Mouse (Mus musculus): Measurements from ENCODE around the gene Gm7682. TPM values are rescaled to one million over a fixed set of nuclear protein-coding genes. Genes with fewer than 3 reads are reported as not detected.
"Not testable (repeated sequence)": the region's sequence is repeated elsewhere in the genome, so short reads cannot be mapped to it uniquely, and the experiment has no call there.

Gene Gm7682
- not detected in 2 replicates for polyA plus RNA-seq (2015; fragmentation: Nextera tagmentation; extraction: Ambion mirVana)

DNA sequence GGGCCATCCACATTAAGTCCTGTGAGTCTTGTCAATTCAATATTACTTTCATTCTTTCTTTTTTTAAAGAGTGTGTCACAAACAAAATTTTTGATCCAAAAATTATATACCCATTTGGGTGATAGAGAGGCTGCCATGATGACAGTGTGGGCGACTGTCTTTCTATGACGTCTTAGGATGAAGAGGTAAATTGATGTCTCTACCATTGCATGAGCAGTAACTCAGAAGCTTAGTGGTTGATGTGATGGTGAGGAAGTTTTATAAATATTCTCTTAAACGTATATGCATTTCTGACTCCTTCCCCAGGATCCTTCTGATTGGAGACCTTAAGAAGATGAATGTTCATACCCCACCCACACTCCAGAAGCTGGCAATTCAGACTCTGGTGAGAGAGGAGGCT is at the start of gene Gm7682:
Gene Gm7682, plus strand, starts transcription at position 301 of the 400 bp plus-strand sequence.
- DNase-seq (ENCODE audit: low spot score), result not testable (repeated sequence)

Other genes with a start within 250 kb of the Gm7682 start
- not detected in 2 replicates for gene Gm3106, start 227.8 kb upstream of the Gm7682 start, polyA plus RNA-seq (2015; fragmentation: Nextera tagmentation; extraction: Ambion mirVana)
- gene A430089I19Rik, start 139.0 kb upstream of the Gm7682 start, polyA plus RNA-seq (2015; fragmentation: Nextera tagmentation; extraction: Ambion mirVana), result not detected in 2 replicates
- 0.16 TPM in 1 of 2 replicates, not detected in the other for gene Gm6502, start 131.3 kb upstream of the Gm7682 start, polyA plus RNA-seq (2015; fragmentation: Nextera tagmentation; extraction: Ambion mirVana)
- not detected in 2 replicates for gene AA792892, start 106.0 kb upstream of the Gm7682 start, polyA plus RNA-seq (2015; fragmentation: Nextera tagmentation; extraction: Ambion mirVana)
- not detected in 2 replicates for gene Gm3139, start 80.5 kb downstream of the Gm7682 start, polyA plus RNA-seq (2015; fragmentation: Nextera tagmentation; extraction: Ambion mirVana)
- gene Gm3147, start 170.6 kb downstream of the Gm7682 start, polyA plus RNA-seq (2015; fragmentation: Nextera tagmentation; extraction: Ambion mirVana), result 0.14 TPM in 1 of 2 replicates, not detected in the other
- gene Gm6509, start 178.2 kb downstream of the Gm7682 start, polyA plus RNA-seq (2015; fragmentation: Nextera tagmentation; extraction: Ambion mirVana), result not detected in 2 replicates
- gene Gm6205, start 202.6 kb downstream of the Gm7682 start, polyA plus RNA-seq (2015; fragmentation: Nextera tagmentation; extraction: Ambion mirVana), result not detected in 2 replicates

Data from thymus, postnatal 0 days (tissue).